Mouse (Mus musculus): ENCODE data around the gene Gzmk. TPM values are rescaled to one million over a fixed set of nuclear protein-coding genes. Genes with fewer than 3 reads are reported as not detected.
A peak's percentile ranks its signal among the peaks of the same experiment; 100 is the strongest.

Gzmk gene
- polyA plus RNA-seq, 1 experiment: 0.24 TPM

DNA sequence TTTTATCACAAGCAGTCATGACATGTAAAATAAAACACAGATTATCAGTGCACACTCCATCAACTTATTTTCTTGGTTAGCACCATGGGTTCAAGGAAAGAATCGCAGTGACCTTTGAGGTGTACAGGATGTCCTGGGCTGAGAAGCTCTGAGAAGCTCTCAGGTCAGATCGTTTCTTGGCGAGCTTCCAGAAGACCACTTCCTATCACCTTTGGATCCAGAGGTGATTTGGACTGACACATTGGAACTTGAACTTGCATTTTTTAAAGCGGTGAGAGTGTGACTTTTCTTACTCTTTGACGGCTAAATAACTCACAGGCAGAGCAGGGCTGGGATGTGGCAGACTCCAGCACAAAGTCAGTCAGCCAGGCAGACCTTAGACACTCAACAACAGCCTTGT is 20.4 kb downstream of the Gzmk start:
- DNase-seq (ENCODE audit: extremely low spot score in 1 of 2, low spot score in 1 of 2): no peak

DNA sequence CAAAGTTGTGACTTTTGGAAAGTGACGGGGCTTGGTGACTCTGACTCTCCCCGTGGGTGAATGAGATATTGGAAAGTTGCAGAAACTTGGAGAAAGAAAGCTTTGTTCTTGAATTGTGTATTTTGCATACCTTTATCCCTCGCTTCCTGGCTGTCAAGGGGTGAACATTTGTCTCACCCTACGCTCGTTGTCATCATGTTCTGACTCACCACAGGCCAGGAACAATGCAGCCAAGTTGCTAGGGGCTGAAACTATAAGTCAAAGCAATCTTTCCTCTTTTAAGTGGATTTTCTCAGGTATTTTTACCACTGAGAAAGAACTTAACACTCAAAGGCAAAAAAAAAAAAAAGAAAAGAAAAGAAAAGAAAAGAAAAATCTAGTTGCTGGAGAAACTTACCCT is 22.6 kb downstream of the Gzmk start:
- no peak for DNase-seq (ENCODE audit: extremely low spot score in 1 of 2, low spot score in 1 of 2)

DNA sequence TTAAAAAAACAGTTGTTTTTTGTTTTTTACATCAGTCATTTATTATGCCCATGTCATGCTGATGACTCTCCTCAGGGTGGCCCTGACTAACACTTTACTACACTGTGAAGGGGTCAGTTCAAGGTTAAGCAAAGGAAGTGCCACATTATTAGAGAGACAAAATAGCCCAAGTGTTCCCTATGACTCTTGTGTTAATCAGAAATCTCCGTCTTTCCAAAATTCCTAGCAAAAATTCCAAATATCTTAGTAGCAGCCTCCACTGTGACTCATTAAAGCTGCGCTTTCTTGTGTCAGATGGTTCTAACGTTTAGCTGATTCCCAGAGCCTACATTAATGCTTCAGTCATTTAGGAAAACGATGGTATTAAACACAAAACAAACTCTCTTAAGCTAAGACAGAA is 23.5 kb downstream of the Gzmk start:
- no peak for DNase-seq (ENCODE audit: extremely low spot score in 1 of 2, low spot score in 1 of 2)

DNA sequence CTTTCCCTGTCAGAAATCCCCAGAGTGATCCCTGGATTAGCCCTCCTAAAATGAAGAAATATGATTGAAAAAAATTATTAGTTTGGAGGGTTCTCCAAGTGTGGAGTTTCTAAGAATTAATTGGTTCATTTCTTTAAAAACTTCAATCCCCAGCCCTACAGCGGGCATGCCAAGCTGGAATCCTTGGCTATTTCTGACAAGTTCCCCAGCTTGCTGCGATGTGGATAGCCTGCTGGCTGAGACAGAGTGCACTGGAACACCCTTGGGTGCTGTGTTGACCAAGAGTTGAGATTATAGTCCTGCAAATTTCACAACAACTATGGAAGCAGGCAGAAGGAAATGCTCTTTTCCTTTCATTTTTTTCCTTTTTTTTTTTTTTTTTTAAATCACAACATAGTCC is 24.1 kb downstream of the Gzmk start:
- no peak for DNase-seq (ENCODE audit: extremely low spot score in 1 of 2, low spot score in 1 of 2)

DNA sequence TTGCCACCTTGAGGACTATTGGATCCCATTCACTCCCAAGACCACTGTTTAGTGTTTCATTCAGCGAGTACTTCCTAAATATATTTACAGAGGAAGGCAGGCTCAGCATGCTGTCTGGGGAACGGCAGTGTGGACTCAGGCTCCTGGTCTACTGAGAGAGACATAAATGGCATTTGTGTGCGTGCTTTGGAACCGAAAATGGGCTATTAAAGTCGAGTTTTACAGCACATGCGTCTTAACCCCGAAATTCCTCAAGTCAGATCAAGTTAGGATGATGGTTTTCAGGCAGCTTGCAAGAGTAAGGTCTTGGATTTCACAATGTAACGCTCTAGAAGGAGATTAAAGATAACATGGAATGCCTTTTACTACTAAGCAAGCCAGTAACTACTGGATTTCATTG is 25.0 kb downstream of the Gzmk start:
- no peak for DNase-seq (ENCODE audit: extremely low spot score in 1 of 2, low spot score in 1 of 2)

DNA sequence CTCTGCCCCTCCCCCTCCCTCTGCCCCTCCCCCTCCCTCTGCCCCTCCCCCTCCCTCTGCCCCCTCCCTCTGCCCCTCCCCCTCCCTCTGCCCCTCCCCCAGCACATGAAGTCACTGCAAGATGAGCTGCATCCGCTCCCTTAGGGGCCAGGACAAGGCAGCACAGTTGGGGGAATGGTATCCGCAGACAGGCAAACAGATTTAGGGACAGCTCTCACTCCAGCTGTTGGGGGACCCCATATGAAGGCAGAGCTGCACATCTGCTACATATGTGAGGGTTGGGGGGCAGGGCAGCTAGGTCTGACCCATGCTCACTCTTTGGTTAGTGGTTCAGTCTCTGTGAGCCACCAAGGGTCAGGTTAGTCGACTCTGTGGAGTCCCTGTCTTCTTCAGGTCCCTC is 26.4 kb downstream of the Gzmk start:
- DNase-seq (ENCODE audit: extremely low spot score in 1 of 2, low spot score in 1 of 2): no peak

DNA sequence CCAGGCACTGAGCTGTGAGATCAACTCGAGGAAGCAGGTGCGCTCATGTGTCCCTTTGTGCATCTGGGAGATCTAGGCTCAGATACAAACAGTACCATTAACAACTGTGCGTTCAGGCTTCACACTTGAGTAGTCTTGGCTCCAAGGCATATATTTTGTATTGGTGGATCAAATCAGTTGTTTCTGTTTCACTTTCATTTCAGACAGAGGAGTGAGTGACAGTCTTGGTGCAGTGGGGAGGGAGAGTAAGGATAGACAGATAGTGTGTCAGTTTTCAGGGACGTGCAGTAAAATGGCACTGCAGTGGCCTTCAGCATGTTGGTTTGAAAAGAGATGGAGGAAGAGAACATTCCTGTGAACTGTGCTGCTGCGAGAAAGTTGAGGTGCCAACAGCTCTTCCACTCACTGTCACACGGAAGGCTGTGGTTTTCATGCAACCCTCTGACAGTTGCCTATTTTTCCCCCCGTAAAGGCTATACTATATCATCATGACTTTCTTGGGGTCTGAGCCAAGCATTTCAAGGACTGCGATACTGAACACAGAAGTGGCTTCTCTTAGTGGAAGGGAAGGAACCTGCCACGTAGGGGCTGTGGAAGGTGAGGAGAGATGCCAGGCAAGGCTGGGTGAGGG is 27.7 kb downstream of the Gzmk start:
- no peak for DNase-seq (ENCODE audit: extremely low spot score in 1 of 2, low spot score in 1 of 2)

DNA sequence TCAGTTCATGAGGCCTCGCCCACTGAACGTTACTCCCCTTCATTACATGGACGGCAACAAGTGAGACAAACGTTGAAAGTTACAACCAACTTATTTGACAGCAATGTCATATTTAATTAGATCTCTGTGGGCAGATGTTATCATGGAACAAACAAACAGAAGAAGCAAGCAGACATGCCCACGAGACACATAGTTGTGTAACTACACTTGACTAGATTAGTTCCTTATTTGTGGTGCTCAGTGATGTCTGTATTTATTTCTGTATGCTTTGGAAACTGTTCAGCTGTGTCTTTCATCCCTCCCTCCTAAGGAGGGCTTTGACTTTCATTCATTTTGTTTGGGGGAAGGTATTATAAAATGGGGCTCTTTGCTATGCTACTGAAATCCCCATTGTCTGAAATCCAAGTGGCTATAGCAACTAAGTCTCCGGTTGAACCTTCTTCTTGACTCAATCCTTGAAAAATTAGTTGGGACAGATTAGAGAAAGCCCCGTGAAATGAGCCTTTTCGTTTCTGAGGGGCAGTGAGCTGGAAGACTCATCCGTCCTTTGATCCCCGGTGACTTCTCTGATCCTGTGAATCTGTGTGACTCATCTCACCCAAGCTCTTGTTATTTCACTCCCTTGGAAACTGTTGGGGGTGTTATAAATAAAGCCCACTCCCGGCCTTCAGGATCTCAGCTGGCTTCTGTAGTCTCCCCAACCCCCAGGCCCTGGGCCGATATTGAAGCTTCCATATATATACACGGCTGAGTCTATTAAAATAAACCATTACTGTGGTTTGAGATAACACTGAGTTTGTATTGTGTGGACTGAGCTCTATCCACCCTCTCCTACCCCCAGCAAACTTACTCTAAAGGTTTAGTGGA is 28.7 kb downstream of the Gzmk start:
- DNase-seq (ENCODE audit: extremely low spot score in 1 of 2, low spot score in 1 of 2): no peak

DNA sequence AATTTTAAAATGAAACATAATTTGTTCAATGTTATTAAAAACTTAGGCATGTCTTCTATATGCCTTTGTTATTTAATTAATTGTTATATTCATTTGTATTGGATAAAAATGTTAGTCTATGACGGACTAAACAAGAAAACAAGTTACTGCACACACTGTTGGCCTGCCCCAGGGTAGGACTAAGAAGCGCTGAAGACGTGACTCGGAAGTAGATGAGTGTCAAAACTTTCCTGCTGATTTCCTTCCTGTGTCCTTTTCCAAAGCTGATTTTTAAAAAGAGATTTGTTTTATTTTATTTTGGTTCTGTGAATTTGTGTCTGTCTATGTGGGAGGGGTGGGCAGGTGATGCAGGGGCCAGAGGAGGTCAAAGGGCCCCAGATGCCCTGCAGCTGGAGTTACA is 42.0 kb downstream of the Gzmk start:
- no peak for DNase-seq (ENCODE audit: extremely low spot score in 1 of 2, low spot score in 1 of 2)

DNA sequence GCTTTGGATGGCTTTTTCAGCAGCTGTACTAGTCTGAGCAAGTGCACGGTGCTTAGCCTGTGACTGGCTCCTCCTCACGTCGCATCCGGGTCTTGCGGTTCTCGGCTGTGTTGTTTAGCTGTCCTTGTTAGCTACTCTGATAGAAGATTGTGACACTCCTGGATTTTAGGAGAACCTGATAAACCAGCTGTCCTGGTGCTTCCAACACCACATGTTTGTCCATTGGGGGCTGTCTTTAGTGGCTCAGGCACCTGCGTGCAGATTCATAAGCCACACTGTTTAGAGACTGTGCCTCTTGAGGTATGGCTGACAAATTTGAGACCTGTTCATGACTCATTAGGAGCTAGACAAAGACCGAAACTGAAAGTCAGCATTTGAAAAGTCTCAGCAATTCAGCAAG is 42.4 kb downstream of the Gzmk start:
- DNase-seq (ENCODE audit: extremely low spot score in 1 of 2, low spot score in 1 of 2): no peak

DNA sequence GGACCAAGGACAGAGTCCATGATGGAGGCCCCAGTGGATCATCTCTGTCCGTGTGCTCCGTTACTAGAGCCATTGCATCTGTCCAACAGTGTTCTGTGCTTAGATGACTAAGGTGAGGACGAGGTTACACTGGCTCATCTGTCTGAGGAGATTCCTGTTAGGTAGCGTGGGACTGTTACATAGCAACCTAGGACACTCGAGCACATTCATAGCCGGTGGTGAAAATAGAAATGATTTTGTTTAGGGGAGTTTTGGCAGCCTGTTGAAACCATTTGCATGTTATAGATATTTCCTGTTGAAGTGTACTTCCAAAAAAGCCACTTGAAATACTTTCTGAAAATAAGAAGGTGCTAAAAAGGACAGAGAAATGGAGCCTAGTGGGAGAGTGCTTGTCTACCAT is 51.5 kb downstream of the Gzmk start:
- peak in 1 of 2 experiments; percentile 25 for DNase-seq (ENCODE audit: extremely low spot score in 1 of 2, low spot score in 1 of 2)

DNA sequence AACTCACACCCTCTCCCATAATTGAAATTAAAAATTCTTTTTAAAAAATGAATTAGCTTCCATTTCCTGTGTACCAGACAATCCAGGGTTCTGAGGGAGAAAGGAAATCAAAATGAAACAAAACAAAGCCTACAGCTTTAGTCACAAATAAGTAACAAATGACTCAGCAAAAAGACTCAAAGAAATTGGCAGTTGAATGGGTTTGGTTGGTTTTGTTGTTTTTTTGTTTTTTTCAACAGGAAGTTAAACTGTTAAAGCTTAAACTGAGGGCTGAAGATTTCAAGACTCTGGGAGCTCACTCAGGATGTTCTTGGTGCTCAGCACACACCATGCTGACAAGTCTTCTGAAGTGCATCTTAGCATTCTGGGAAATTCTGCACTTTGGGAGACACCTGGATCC is 55.5 kb downstream of the Gzmk start:
- DNase-seq (ENCODE audit: extremely low spot score in 1 of 2, low spot score in 1 of 2): no peak

DNA sequence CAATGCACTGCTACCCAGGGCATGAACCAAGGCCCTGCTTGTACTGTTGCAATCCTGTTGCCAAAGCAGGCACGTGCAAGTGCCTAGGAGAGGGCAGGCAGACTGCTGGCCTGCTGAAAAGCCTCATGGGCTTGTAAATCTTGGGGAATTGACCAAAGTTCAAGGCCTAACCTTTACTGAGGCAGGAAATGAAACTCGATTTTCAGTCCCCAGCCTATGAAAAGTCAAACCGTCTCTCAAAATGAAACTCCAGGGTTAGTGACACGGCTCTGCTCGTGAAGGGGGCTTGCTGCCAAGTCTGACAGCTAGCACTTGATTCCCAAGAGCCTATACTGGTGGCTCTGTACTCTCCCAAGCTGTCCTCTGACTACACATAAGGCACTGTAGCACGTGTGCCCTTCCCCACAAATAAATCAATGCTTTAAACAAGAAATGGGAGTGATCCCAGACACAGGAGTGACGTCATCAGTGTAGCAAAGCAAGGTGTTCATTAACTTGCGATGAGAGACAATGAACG is 57.6 kb downstream of the Gzmk start:
- no peak for DNase-seq (ENCODE audit: extremely low spot score in 1 of 2, low spot score in 1 of 2)

DNA sequence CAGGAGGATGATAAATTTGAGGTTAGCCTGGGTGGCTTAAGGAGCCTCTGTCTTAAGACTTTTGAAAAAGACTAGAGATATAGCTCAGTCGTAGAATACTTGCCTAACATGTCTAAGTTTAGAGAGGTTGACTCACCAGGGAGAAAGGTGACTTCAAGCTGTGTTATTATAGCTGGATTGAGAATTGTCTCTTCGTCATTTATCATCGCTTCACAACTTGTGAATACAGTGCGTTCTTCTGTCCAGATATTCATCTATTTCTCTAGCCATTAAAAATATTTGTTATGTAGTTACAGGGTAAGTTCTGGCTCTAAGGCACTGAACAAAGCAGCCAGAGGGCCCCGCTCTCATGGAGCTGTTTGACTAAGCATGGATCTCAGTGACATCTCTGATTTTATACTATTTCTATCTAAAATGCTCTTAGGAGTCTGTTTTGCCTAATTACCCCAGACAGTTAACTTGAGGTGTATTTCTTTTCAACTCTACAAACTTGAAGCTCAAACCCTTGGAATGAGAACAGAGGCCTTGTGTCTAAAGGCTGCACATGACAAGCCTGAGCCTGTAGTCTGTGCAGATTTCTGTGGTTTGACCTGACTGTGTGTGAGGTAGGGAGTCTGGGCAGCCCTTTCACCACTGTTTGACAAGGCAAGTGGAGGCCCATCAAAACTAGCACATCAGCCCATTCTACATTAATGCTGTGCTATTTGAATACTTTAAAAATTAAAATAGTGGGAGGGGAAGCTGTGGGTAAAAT is 61.3 kb downstream of the Gzmk start:
- no peak for DNase-seq (ENCODE audit: extremely low spot score in 1 of 2, low spot score in 1 of 2)

DNA sequence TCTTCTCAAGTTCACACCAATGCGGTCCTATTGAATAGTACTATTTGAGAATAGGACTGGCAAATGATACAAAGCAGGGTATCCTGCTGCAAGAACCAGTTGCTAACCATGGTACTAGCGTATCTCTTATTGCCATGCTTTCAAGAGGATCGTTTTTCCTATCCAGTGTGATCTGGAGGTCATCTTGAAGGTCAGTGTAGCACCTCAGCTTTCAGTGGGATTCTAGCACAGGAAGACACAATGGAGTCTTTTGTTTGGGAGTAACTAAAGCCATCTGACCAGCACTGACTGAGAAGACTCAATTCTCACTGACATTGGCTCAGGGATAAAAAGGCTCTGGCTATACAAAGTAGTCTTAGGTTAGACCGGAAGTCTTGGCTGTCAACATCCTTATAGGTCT is 74.2 kb downstream of the Gzmk start:
- DNase-seq (ENCODE audit: extremely low spot score in 1 of 2, low spot score in 1 of 2): no peak

DNA sequence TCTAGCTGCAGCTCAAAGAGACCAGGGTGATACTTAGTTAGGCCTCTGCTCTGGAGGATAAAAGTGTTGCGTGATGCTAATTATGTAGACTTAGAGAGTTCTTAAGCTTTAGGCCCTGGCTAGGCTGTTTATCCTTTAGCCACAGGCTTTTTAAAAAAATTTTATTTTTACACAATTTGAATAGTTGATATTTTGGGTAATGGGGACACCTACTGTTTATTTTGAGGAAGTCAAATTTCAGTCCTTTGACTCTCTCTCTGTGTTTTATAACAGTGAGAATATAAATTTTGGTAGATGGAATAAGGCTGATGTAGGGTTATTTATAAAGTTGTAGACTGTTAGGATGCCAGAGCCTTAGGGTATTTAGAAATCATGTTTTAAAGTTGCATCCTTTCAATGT is 86.1 kb downstream of the Gzmk start:
- peak in 1 of 2 experiments; percentile 2 for DNase-seq (ENCODE audit: extremely low spot score in 1 of 2, low spot score in 1 of 2)

DNA sequence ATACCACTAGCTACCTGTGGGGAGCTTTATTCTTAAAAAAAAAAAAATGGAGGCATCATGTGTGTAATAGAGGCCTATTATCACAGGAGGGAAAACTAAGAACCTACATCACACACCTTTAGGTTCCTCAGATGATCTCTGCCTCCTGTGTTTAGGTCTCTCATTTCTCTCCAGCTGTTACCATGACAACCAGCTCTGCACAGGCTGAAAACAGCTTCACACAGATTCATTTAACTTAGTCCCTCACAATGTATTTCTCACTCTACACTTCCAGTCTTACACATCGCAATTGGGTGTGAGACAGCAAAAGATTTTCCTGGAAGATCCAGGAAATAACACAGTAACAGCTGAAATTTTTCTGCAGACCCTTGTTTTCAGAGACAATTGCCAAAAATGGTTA is 95.7 kb downstream of the Gzmk start:
- peak; percentile 1 to 47 for DNase-seq (ENCODE audit: extremely low spot score in 1 of 2, low spot score in 1 of 2)

Measured in frontal cortex, adult 2 months (tissue).